19 mouse cellular contexts compared by ENCODE assay signal in the genomic region with DNA sequence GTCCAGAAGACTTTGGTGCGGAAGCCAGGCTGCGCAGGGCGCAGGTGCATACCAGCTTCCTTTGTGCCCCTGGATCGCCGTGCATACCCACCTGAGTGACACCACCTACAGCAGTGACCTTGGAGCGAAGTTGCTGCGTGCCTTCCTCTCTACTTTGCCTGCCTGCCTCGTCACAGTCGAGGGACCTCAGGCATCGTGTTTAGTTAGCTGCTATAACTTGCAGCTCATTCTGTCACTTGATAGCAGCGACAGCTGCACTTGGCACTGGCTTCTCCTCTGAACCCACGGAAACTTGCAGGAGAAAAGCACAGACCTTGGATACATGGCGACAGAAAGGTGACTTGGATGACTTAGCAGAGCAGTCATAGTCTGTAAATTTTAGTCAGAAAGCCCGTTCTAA.
A peak's percentile ranks its signal among the peaks of the same experiment; 100 is the strongest.
DNase-seq lines count a peak whose midpoint lies in the region; ATAC-seq and TF ChIP-seq lines count a peak whose summit lies in the region.
"Had no signal": no experiment of that assay in that cellular context is flagged by ENCODE, and none has a peak within 500 bp of the region (broad histone marks: within the 10 kb centered on the region; RNA-seq: fewer than 3 reads in every experiment).

No protein-coding gene starts in this region.

- no peaks in the 10 kb centered on the region for H3K79me2 ChIP-seq in C2C12 (ENCODE audit: control insufficient read depth, insufficient read depth)

- no peaks in the 10 kb centered on the region for H3K27me3 ChIP-seq in hindbrain, embryonic 13.5 days
- H3K27me3 ChIP-seq in hindbrain, embryonic 14.5 days (ENCODE audit: control insufficient read depth, insufficient read depth, low read length), result no peaks in the 10 kb centered on the region
- H3K27me3 ChIP-seq in kidney, postnatal 0 days (ENCODE audit: insufficient read depth, low read length), result no peaks in the 10 kb centered on the region
- no peaks in the 10 kb centered on the region for H3K27me3 ChIP-seq in C2C12 (ENCODE audit: control insufficient read depth, insufficient read depth, insufficient read length)
- no peaks in the 10 kb centered on the region for H3K27me3 ChIP-seq in limb, embryonic 14.5 days (ENCODE audit: control insufficient read depth, insufficient read depth, low read length)
- H3K27me3 ChIP-seq: CH12.LX; embryonic facial prominence, embryonic 13.5 days; forebrain, embryonic 13.5 days; heart, embryonic 12.5 days; Patski had no signal

- H3K9me3 ChIP-seq in hindbrain, embryonic 13.5 days, result no peaks in the 10 kb centered on the region
- no peaks in the 10 kb centered on the region for H3K9me3 ChIP-seq in hindbrain, embryonic 14.5 days (ENCODE audit: control insufficient read depth, low read length)
- H3K9me3 ChIP-seq in kidney, postnatal 0 days (replicated peaks; ENCODE audit: low read length), result no peaks in the 10 kb centered on the region
- H3K9me3 ChIP-seq in limb, embryonic 14.5 days (ENCODE audit: control insufficient read depth, low read length), result no peaks in the 10 kb centered on the region
- H3K9me3 ChIP-seq: embryonic facial prominence, embryonic 13.5 days; forebrain, embryonic 13.5 days; heart, embryonic 12.5 days had no signal

- no peak overlapping the region for H3ac ChIP-seq in C2C12 (ENCODE audit: control insufficient read depth, insufficient read length, low read depth)

- 93% methylated on average over 14 of the region's 14 CpGs for WGBS in hindbrain, embryonic 13.5 days
- WGBS in hindbrain, embryonic 14.5 days, result 94% methylated on average over 14 of the region's 14 CpGs
- WGBS in kidney, postnatal 0 days, result 55% methylated on average over 14 of the region's 14 CpGs
- WGBS in limb, embryonic 14.5 days, result 83% methylated on average over 14 of the region's 14 CpGs

- no peak for TF ChIP-seq CTCF in kidney, postnatal 0 days (IDR thresholded peaks at IDR 0.05; ENCODE audit: low read depth)
- TF ChIP-seq CTCF in C2C12 (IDR thresholded peaks at IDR 0.05; ENCODE audit: control insufficient read depth, insufficient read depth, insufficient read length), result no peak

- H3K4me1 ChIP-seq in hindbrain, embryonic 13.5 days (replicated peaks), result 0 out of 2 replicates have a peak, but pooled peaks cover 3% of the 10 kb centered on the region
- H3K4me1 ChIP-seq in hindbrain, embryonic 14.5 days (replicated peaks; ENCODE audit: control insufficient read depth, insufficient read depth, low read length), result no peaks in the 10 kb centered on the region
- H3K4me1 ChIP-seq in kidney, postnatal 0 days (replicated peaks; ENCODE audit: insufficient read depth, low read length), result no peaks in the 10 kb centered on the region
- no peaks in the 10 kb centered on the region for H3K4me1 ChIP-seq in limb, embryonic 14.5 days (ENCODE audit: control insufficient read depth, insufficient read depth, low read length)
- H3K4me1 ChIP-seq: forebrain, embryonic 13.5 days had no signal

- H3K36me3 ChIP-seq in hindbrain, embryonic 13.5 days, result peaks cover 31% of the 10 kb centered on the region
- peaks cover 10% of the 10 kb centered on the region; the same call in 1 of the 2 replicates for H3K36me3 ChIP-seq in hindbrain, embryonic 14.5 days (replicated peaks; ENCODE audit: control insufficient read depth, insufficient read depth)
- H3K36me3 ChIP-seq in kidney, postnatal 0 days (ENCODE audit: insufficient read depth, low read length), result peaks cover 14% of the 10 kb centered on the region
- no peaks in the 10 kb centered on the region for H3K36me3 ChIP-seq in C2C12 (ENCODE audit: control insufficient read depth, insufficient read depth)
- peaks cover 26% of the 10 kb centered on the region for H3K36me3 ChIP-seq in limb, embryonic 14.5 days (ENCODE audit: control insufficient read depth, insufficient read depth, low read length)

- H3K79me3 ChIP-seq in C2C12 (ENCODE audit: low read depth), result no peaks in the 10 kb centered on the region

- TF ChIP-seq POLR2A in limb, embryonic 14.5 days (IDR thresholded peaks at IDR 0.05; ENCODE audit: borderline replicate concordance, extremely low read depth, insufficient read depth, insufficient read length), result no peak

- no peak overlapping the region for H3K4me3 ChIP-seq in hindbrain, embryonic 13.5 days
- no peak overlapping the region for H3K4me3 ChIP-seq in hindbrain, embryonic 14.5 days (replicated peaks; ENCODE audit: low read length)
- no peak overlapping the region for H3K4me3 ChIP-seq in kidney, postnatal 0 days (replicated peaks; ENCODE audit: low read depth, low read length)
- no peak overlapping the region for H3K4me3 ChIP-seq in C2C12 (ENCODE audit: insufficient read depth, poor library complexity, severe bottlenecking)
- no peak overlapping the region for H3K4me3 ChIP-seq in limb, embryonic 14.5 days (replicated peaks; ENCODE audit: low read length)
- H3K4me3 ChIP-seq: embryonic facial prominence, embryonic 13.5 days; forebrain, embryonic 13.5 days; gastrocnemius, adult 2 months; heart, embryonic 12.5 days had no signal

- no peak overlapping the region for H3K9ac ChIP-seq in hindbrain, embryonic 13.5 days
- H3K9ac ChIP-seq in hindbrain, embryonic 14.5 days, result no peak overlapping the region
- H3K9ac ChIP-seq in kidney, postnatal 0 days (ENCODE audit: low read depth, low read length), result no peak overlapping the region
- no peak overlapping the region for H3K9ac ChIP-seq in limb, embryonic 14.5 days (ENCODE audit: low read depth, low read length, severe bottlenecking)
- H3K9ac ChIP-seq: embryonic facial prominence, embryonic 13.5 days; forebrain, embryonic 13.5 days; heart, embryonic 12.5 days had no signal

- no peak for DNase-seq in hindbrain, embryonic 14.5 days (ENCODE audit: low spot score)
- DNase-seq in kidney, postnatal 0 days (ENCODE audit: low spot score), result peak; percentile 68
- DNase-seq in kidney, adult 18-20 months, result no peak
- DNase-seq in limb, embryonic 14.5 days (ENCODE audit: low spot score), result no peak
- no peak for DNase-seq in layer of hippocampus, postnatal 36 days
- DNase-seq: adrenal gland, postnatal 14 days; cerebellum, adult 11-12 months; cerebellum, adult 9-10 months; cerebellum, postnatal 25 days; gastrocnemius, adult 2 months; gastrocnemius, postnatal 25 days had no signal

- no peak for ATAC-seq in hindbrain, embryonic 13.5 days (ENCODE audit: low FRiP score)
- ATAC-seq in hindbrain, embryonic 14.5 days (ENCODE audit: low FRiP score), result no peak
- ATAC-seq in kidney, postnatal 0 days (replicated peaks; ENCODE audit: low FRiP score, low read depth), result peak; percentile 48
- 0 out of 2 replicates have a peak, but pooled peaks have one; percentile 19 for ATAC-seq in limb, embryonic 14.5 days (ENCODE audit: low FRiP score, low read depth)
- ATAC-seq: activated CD4-positive, CD25-positive, alpha-beta regulatory T cell, adult 4 months; forebrain, embryonic 13.5 days; Patski had no signal

- H3K4me2 ChIP-seq in hindbrain, embryonic 13.5 days, result no peak overlapping the region
- no peak overlapping the region for H3K4me2 ChIP-seq in hindbrain, embryonic 14.5 days (replicated peaks)
- no peak overlapping the region for H3K4me2 ChIP-seq in kidney, postnatal 0 days (ENCODE audit: low read length)
- H3K4me2 ChIP-seq in limb, embryonic 14.5 days (replicated peaks; ENCODE audit: low read depth, low read length, severe bottlenecking), result no peak overlapping the region
- H3K4me2 ChIP-seq: embryonic facial prominence, embryonic 13.5 days; forebrain, embryonic 13.5 days; heart, embryonic 12.5 days had no signal

- H3K27ac ChIP-seq in hindbrain, embryonic 13.5 days, result 0 out of 2 replicates have a peak overlapping the region, but pooled peaks have one; percentile 40
- no peak overlapping the region for H3K27ac ChIP-seq in hindbrain, embryonic 14.5 days
- peak overlapping the region; percentile 50; the same call in 1 of the 2 replicates for H3K27ac ChIP-seq in kidney, postnatal 0 days
- no peak overlapping the region for H3K27ac ChIP-seq in limb, embryonic 14.5 days (replicated peaks; ENCODE audit: low read depth, low read length)
- H3K27ac ChIP-seq: embryonic facial prominence, embryonic 13.5 days; forebrain, embryonic 13.5 days; gastrocnemius, adult 2 months had no signal

TF ChIP-seq in C2C12, 6 proteins besides CTCF, POLR2A, EP300 and RAD21:
- no peak for TF ChIP-seq FOSL1 (IDR thresholded peaks at IDR 0.05; ENCODE audit: insufficient read depth, low read length, poor library complexity, severe bottlenecking)
- peak; percentile 43 for TF ChIP-seq MYOD1 (IDR thresholded peaks at IDR 0.05; ENCODE audit: control insufficient read depth, insufficient read length, low read depth)
- no peak for TF ChIP-seq MYOG (IDR thresholded peaks at IDR 0.05; ENCODE audit: control insufficient read depth, extremely low read depth, insufficient read length)
- TF ChIP-seq CEBPB (IDR thresholded peaks at IDR 0.05; ENCODE audit: low read depth), result no peak
- no peak for TF ChIP-seq MAX (IDR thresholded peaks at IDR 0.05)

Comparison
In these comparisons a context has a peak if more than half of its experiments do, and no peak if none do; other contexts are left out.
1. H3K27ac ChIP-seq: peak in hindbrain, embryonic 13.5 days (single experiment) and kidney, postnatal 0 days (single experiment); none in hindbrain, embryonic 14.5 days (single experiment) and limb, embryonic 14.5 days (single experiment).
2. ATAC-seq: peak in kidney, postnatal 0 days (single experiment) and limb, embryonic 14.5 days (single experiment); none in hindbrain, embryonic 13.5 days (single experiment) and hindbrain, embryonic 14.5 days (single experiment).